Mouse (Mus musculus) forebrain, embryonic 11.5 days (tissue): ENCODE data around the gene Slc4a5. TPM values are rescaled to one million over a fixed set of nuclear protein-coding genes. Genes with fewer than 3 reads are reported as not detected.

Experiments used
- ATAC-seq: fragments of 200-750 bp; cut with Nextera tagmentation; replicated peaks from 2 replicates; pipeline ENCODE4 v1.8.0; 2017; ENCODE audit warnings: moderate TSS enrichment; ENCODE audit not compliant: low FRiP score
- DNase-seq: peaks from one replicate; pipeline ENCODE4 v3.0.0-alpha.2; 2017; ENCODE audit warnings: low spot score
- H3K27ac ChIP-seq: fragments of 300-500 bp; sonication (generic); 2 replicates; pipeline ENCODE4 v1.5.1; 2014; ENCODE audit warnings: low read depth, low read length
- H3K27me3 ChIP-seq: fragments of 300-500 bp; sonication (generic); 2 replicates; pipeline ENCODE4 v1.6.1; 2014; ENCODE audit warnings: mild to moderate bottlenecking, low read length, mixed read lengths; ENCODE audit not compliant: control insufficient read depth, insufficient read depth
- H3K36me3 ChIP-seq: fragments of 300-500 bp; sonication (generic); 2 replicates; pipeline ENCODE4 v1.6.1; 2014; ENCODE audit warnings: mild to moderate bottlenecking, low read length, moderate library complexity, mixed read lengths; ENCODE audit not compliant: control insufficient read depth, insufficient read depth
- H3K4me1 ChIP-seq: fragments of 300-500 bp; sonication (generic); replicated peaks from 2 replicates; pipeline ENCODE4 v1.6.1; 2014; ENCODE audit warnings: low read length, mixed read lengths; ENCODE audit not compliant: control insufficient read depth, insufficient read depth
- H3K4me2 ChIP-seq: fragments of 300-500 bp; sonication (generic); 2 replicates; pipeline ENCODE4 v1.6.1; 2014; ENCODE audit warnings: low read depth, mild to moderate bottlenecking, low read length, moderate library complexity, mixed read lengths; ENCODE audit not compliant: severe bottlenecking
- H3K4me3 ChIP-seq: fragments of 300-500 bp; sonication (generic); 2 replicates; pipeline ENCODE4 v1.5.1; 2014; ENCODE audit warnings: low read depth, low read length
- H3K9ac ChIP-seq: fragments of 300-500 bp; sonication (generic); 2 replicates; pipeline ENCODE4 v1.6.1; 2014; ENCODE audit warnings: low read length
- H3K9me3 ChIP-seq: fragments of 300-500 bp; sonication (generic); 2 replicates; pipeline ENCODE4 v1.6.1; 2016; ENCODE audit warnings: low read length, mixed read lengths; ENCODE audit not compliant: control insufficient read depth
- WGBS: fragments of 180-500 bp; shearing (Covaris S2); extraction: QIAGEN DNeasy Blood & Tissue Kit; methylation state at CpG from one replicate; pipeline ENCODE4 v1.1.7; 2014; 5-methylcytosine and 5-hydroxymethylcytosine counted together
- polyA plus RNA-seq: library from polyadenylated mRNA; unstranded; fragments of >200 nt; fragmentation: Nextera tagmentation; extraction: Ambion mirVana; gene quantifications from 2 replicates; pipeline ENCODE4 v1.2.1, GENCODE M21; 2014

The Slc4a5 gene
- polyA plus RNA-seq, 1 experiment from 2014 or later, result 0.35 TPM

DNA sequence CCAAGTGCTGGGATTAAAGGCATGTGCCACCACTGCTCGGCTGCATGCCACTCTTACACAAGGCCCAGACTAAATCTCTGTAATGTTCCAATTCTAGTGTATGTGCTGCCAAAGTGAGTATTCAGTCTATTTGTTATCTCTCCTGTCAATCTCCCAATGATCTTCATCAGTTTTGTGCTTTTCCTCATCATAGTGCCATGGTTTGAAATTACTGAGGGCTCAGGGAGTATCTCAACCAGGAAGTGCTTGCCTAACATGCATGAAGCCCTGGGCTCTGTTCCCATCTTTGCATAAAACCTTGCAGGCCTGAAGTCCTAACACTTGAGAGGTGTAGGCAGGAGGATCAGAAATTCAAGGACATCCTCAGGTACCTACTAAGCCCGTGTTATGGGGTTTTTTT lies 103.2 kb downstream of the Slc4a5 start:
- H3K9me3 ChIP-seq, result no peaks in the 10 kb centered on the region
- no peak for ATAC-seq
- no peak overlapping the region for H3K9ac ChIP-seq
- no peak for DNase-seq
- no peak overlapping the region for H3K4me3 ChIP-seq
- no peak overlapping the region for H3K27ac ChIP-seq
- H3K4me1 ChIP-seq, result no peaks in the 10 kb centered on the region
- WGBS, result 59% methylated on average over 2 of the region's 2 CpGs
- no peaks in the 10 kb centered on the region for H3K27me3 ChIP-seq
- H3K4me2 ChIP-seq, result no peak overlapping the region
- no peaks in the 10 kb centered on the region for H3K36me3 ChIP-seq

DNA sequence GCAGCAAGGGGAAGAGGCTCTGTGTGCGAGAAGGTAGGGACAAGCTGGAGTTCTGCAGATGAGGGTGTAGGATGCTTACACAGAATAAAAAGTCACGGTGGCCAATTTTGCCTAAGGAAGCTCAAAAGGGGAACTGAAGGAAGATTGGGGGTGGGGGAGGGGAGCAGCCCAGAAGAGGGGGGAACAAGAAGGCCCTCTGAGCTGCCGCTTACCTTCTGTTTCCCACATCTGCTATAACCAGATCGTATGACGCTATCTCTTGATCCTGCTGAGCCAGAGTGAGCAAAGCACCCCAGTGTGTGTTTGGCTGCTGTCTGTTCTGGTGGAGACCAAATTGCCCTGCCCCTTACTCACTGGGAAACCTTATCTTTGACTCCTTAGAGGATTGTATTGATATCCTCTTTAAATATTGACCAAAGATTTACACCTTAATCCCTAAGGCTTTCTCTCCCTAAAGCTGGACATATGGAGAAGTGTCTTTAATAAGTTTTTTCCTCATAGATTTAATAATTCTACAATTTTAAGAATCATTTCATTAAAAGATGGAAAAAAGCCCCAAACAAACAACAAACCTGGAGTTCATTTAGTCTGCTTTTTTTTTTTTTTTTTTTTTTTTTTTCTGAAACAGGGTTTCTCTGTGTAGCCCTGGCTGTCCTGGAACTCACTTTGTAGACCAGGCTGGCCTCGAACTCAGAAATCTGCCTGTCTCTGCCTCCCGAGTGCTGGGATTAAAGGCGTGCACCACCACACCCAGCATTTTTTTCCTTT lies 104.2 kb downstream of the Slc4a5 start:
- 75% methylated on average over 8 of the region's 8 CpGs for WGBS
- no peak for ATAC-seq

DNA sequence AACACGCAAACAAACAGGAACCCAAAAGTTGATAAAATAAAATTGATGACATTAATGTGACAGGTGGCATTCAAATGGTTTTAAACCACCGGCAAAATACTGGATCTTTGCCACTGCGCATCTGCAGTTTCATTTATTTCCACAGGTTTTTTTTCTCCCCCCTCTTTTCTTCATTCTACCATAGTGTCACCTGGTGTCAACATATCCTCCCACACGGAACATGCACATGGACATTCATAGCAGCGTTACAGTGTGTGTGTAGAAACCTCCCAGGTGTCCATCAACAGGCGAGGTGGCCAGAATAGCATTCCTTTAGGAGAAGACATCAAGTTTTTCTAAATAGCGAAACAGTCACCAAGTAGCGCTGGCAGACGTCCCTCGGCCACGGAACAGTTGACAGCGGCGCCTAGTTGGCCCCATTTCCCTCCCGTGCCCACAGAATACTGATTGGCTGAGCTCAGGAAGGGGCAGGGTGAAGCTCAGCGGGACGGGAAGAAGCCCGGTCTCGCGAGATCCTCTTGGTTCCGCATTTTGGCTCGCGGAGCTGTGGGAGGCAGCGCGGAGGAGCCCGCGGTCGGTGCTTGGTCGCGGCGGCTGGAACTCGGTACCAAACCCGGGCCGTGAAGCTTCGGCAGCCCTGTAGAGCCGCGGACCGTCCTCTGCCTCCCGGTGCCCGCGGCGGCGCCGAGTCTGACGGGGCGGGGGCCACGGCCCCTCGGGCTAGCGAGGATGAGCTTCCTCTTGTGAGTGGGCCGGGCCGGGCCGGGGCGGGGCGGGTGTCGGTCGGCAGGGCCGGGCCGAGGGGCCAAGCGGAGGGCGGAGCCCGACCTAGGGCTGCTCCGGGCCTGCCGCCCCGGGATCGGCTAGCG lies 106.1 kb downstream of the Slc4a5 start, which contains the start of the genes Mthfd2 and Mob1a:
Gene Mthfd2 (minus strand): TSS at position 384 of the 869 bp plus-strand sequence.
Gene Mob1a (plus strand): TSS at position 492 of the 869 bp plus-strand sequence.
- Histone ChIP-seq H3K9ac (peak within 1 kb of the TSS; percentile 78), H3K4me3 (peak within 1 kb of the TSS; percentile 62), H3K9me3 (no peaks in the 10 kb centered on the region), H3K36me3 (peaks cover 2% of the 10 kb centered on the region; the same call in 1 of the 2 replicates), H3K4me2 (peak within 1 kb of the TSS; percentile 63), H3K27me3 (no peaks in the 10 kb centered on the region), H3K27ac (peak within 1 kb of the TSS; percentile 63; the same call in 1 of the 2 replicates), H3K4me1 (no peaks in the 10 kb centered on the region)
- DNase-seq, result peak; percentile 96
- peak; percentile 97 for ATAC-seq
- under 1% methylated on average over 63 of the region's 65 CpGs for WGBS

More for the DNA sequence above, 104.2 kb downstream of the Slc4a5 start:
- Histone ChIP-seq H3K9me3 (no peaks in the 10 kb centered on the region), H3K4me3 (no peak overlapping the region), H3K27ac (no peak overlapping the region), H3K4me2 (no peak overlapping the region), H3K9ac (no peak overlapping the region), H3K27me3 (no peaks in the 10 kb centered on the region), H3K4me1 (no peaks in the 10 kb centered on the region), H3K36me3 (no peaks in the 10 kb centered on the region)
- DNase-seq, result no peak

DNA sequence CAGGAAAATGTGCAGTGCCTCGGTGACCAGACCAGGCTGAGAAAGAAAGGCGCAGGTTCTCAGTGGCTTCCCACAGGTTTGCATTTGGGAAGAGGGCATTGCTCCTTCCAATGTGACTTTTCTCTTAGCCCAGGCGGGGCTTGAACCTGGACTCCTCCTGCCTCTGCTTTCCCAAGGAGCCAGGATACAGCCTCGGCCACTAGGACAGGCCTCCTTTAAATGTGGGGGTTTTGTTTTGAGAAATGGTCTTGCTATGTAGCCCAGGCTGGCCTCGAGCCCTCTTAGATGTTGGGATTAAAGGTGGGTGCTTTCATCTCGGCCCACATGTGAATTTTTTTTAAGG lies 106.7 kb downstream of the Slc4a5 start:
- 9% methylated on average over 6 of the region's 6 CpGs for WGBS
- no peaks in the 10 kb centered on the region for H3K4me1 ChIP-seq
- H3K9me3 ChIP-seq, result no peaks in the 10 kb centered on the region
- ATAC-seq, result peak; percentile 59; the same call in 1 of the 2 replicates
- H3K27me3 ChIP-seq, result no peaks in the 10 kb centered on the region
- no peak for DNase-seq
- peak overlapping the region; percentile 63; the same call in 1 of the 2 replicates for H3K27ac ChIP-seq
- H3K4me2 ChIP-seq, result peak overlapping the region; percentile 56
- H3K4me3 ChIP-seq, result peak overlapping the region; percentile 62
- H3K9ac ChIP-seq, result peak overlapping the region; percentile 78
- peaks cover 2% of the 10 kb centered on the region; the same call in 1 of the 2 replicates for H3K36me3 ChIP-seq

- H3K27ac ChIP-seq, result no peak overlapping the region
- ATAC-seq (no peak), DNase-seq (no peak)
- peak overlapping the region; percentile 62 for H3K4me3 ChIP-seq
- H3K4me2 ChIP-seq, result peak overlapping the region; percentile 56
- WGBS, result 71% methylated on average over 6 of the region's 6 CpGs
- peak overlapping the region; percentile 78 for H3K9ac ChIP-seq
- no peaks in the 10 kb centered on the region for H3K27me3 ChIP-seq
- no peaks in the 10 kb centered on the region for H3K4me1 ChIP-seq
- H3K9me3 ChIP-seq, result no peaks in the 10 kb centered on the region
- peaks cover 2% of the 10 kb centered on the region; the same call in 1 of the 2 replicates for H3K36me3 ChIP-seq
Observed at GRCm38 (mm10) chr6:83326761-83327160, 107.1 kb downstream of the Slc4a5 start.

DNA sequence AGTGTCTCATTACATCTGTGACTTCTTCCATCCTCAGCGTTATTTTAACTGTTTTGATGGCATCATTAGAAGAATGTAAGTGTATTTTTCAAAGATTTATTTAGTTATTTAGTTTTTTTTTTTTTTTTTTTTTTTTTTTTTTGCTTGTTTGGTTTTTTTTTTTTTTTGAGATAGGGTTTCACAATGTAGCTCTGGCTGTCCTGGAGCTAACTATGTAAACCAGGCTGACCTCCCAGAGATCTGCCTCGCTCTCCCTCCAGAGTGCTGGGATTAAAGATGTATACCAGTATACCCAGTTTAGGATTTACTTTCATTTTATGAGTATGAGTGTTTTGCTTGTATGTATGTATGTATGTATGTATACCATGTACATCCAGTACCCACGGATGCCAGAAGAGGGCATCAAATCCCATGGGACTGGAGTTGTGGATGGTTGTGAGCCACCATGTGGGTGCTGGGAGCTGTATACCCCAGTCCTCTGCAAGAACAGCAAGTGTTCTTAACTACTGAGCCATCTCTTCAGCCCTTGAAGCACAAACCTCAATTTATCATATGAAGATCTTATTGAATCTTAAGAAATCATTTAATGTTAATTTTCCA lies 108.1 kb downstream of the Slc4a5 start:
- H3K27me3 ChIP-seq, result no peaks in the 10 kb centered on the region
- DNase-seq, result no peak
- H3K4me1 ChIP-seq, result no peaks in the 10 kb centered on the region
- no peak overlapping the region for H3K4me2 ChIP-seq
- no peak overlapping the region for H3K9ac ChIP-seq
- peaks cover 8% of the 10 kb centered on the region; the same call in 1 of the 2 replicates for H3K36me3 ChIP-seq
- H3K27ac ChIP-seq, result no peak overlapping the region
- 92% methylated on average over 3 of the region's 3 CpGs for WGBS
- H3K4me3 ChIP-seq, result no peak overlapping the region
- no peak for ATAC-seq
- no peaks in the 10 kb centered on the region for H3K9me3 ChIP-seq

GRCm38 (mm10) chr6:83341387-83341786 lies 121.8 kb downstream of the Slc4a5 start:
- DNase-seq (no peak), ATAC-seq (no peak)
- H3K9ac ChIP-seq, result no peak overlapping the region
- no peak overlapping the region for H3K27ac ChIP-seq
- no peaks in the 10 kb centered on the region for H3K4me1 ChIP-seq
- H3K36me3 ChIP-seq, result peaks cover 9% of the 10 kb centered on the region; the same call in 1 of the 2 replicates
- no peak overlapping the region for H3K4me3 ChIP-seq
- H3K9me3 ChIP-seq, result no peaks in the 10 kb centered on the region
- H3K4me2 ChIP-seq, result no peak overlapping the region
- 88% methylated on average over 3 of the region's 3 CpGs for WGBS
- no peaks in the 10 kb centered on the region for H3K27me3 ChIP-seq

DNA sequence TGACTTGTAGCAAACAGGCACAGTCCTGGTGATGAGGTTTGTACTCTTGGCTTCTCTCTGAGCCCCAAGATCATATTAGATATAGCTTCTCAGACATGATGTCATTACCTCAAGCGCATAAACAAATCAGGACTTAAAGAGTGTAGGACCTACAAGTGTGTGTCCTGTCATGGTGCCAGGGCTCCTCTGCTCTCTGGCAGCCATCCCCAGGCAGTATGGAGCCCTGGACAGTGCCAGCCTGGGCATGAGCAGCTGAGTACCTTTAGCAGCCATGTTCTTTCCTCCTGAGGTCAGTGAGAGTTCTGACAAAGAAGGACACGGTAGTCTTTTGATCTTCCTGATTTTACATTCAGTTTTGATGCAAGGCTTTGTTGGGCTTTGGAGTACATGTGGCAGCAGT lies 123.3 kb downstream of the Slc4a5 start:
- H3K36me3 ChIP-seq, result peaks cover 8% of the 10 kb centered on the region; the same call in 1 of the 2 replicates
- ATAC-seq, result no peak
- no peaks in the 10 kb centered on the region for H3K9me3 ChIP-seq
- no peak for DNase-seq
- H3K4me3 ChIP-seq, result no peak overlapping the region
- no peaks in the 10 kb centered on the region for H3K27me3 ChIP-seq
- H3K27ac ChIP-seq, result no peak overlapping the region
- H3K4me2 ChIP-seq, result no peak overlapping the region
- no peak overlapping the region for H3K9ac ChIP-seq
- WGBS, result 94% methylated on average over 2 of the region's 2 CpGs
- no peaks in the 10 kb centered on the region for H3K4me1 ChIP-seq
